Mouse (Mus musculus) activated CD4-positive, CD25-positive, alpha-beta regulatory T cell, adult 9 weeks (primary cell): ENCODE results near the gene Serpina7. TPM values are rescaled to one million over a fixed set of nuclear protein-coding genes. Genes with fewer than 3 reads are reported as not detected.

Experiments
- polyA plus RNA-seq: library from polyadenylated mRNA; unstranded; fragments of 100-300 nt; shearing (Covaris generic); gene quantifications from one replicate; pipeline ENCODE4 v1.2.1, GENCODE M21; 2017

The Serpina7 gene
- polyA plus RNA-seq = not detected

DNA sequence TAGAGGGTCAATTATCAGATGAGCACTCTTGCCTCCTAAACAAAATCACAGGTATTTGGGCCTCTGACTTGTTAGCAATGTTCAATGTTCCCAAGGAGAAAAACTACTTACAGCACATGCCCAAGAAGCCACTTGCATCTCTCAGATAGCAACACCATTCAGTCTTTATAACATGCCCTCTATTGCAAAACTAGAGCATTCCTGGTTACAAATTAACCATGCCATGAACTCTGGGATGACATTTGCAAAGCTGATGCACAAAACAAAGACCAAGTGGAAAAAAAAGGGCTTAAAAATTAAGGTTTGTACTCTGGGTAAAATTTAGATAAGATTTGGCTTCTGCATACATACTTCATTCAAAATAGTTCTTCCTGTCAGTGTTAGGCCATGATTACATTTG lies at the start of gene Serpina7:
Serpina7 (minus strand) TSS at position 160 of the 400 bp plus-strand sequence.

GRCm38 (mm10) chrX:139085943-139086342 lies 907 bp upstream of the Serpina7 start, which contains the start of gene 4930513O06Rik:
Gene 4930513O06Rik (plus strand): TSS chrX:139086243.

Other genes with a start within 250 kb of the Serpina7 start
- gene Nrk, start 170.8 kb downstream of the Serpina7 start, polyA plus RNA-seq = not detected
- not detected for gene 4930513O06Rik, start 1.0 kb upstream of the Serpina7 start, polyA plus RNA-seq
- not detected for gene 4933428M09Rik, start 94.0 kb upstream of the Serpina7 start, polyA plus RNA-seq
- not detected for gene Mum1l1, start 124.8 kb upstream of the Serpina7 start, polyA plus RNA-seq
- gene Trap1a, start 248.4 kb upstream of the Serpina7 start, polyA plus RNA-seq = not detected